Mouse (Mus musculus) heart, adult 2 months (tissue): ENCODE measurements at regions not wholly inside any gene's neighbourhood (a gene's known extent, or its start where the extent isn't known, plus 50 kb on each side); places are given as distances from the start of the nearest gene placed in this dataset.
"Not testable (repeated sequence)": the region's sequence is repeated elsewhere in the genome, so short reads cannot be mapped to it uniquely, and the experiment has no call there.

Source experiments
- DNase-seq, 2 experiments: peaks; one replicate each; pipeline ENCODE4 v3.0.0; 2021
- H3K27ac ChIP-seq: fragments of 200-600 bp; 2 replicates; pipeline ENCODE4 v1.8.1; 2022
- H3K27me3 ChIP-seq: fragments of 200-500 bp; 2 replicates; pipeline ENCODE4 v1.6.1; 2012; ENCODE audit warnings: mild to moderate bottlenecking, low read length, inconsistent platforms, mixed read lengths; ENCODE audit not compliant: control insufficient read depth, insufficient read depth
- H3K36me3 ChIP-seq: fragments of 200-500 bp; 2 replicates; pipeline ENCODE4 v1.6.1; 2012; ENCODE audit warnings: low read length, inconsistent platforms; ENCODE audit not compliant: control insufficient read depth, insufficient read depth
- H3K4me1 ChIP-seq: fragments of 200-500 bp; 2 replicates; pipeline ENCODE4 v1.6.1; 2011; ENCODE audit warnings: low read length; ENCODE audit not compliant: control insufficient read depth, insufficient read depth
- H3K4me3 ChIP-seq: fragments of 200-600 bp; 2 replicates; pipeline ENCODE4 v1.8.1; 2022
- H3K79me2 ChIP-seq: fragments of 200-500 bp; replicated peaks from 2 replicates; pipeline ENCODE4 v1.6.1; 2012; ENCODE audit warnings: mild to moderate bottlenecking, inconsistent platforms, low read length, moderate library complexity, mixed read lengths; ENCODE audit not compliant: control insufficient read depth, insufficient read depth
- H3K9ac ChIP-seq: fragments of 200-500 bp; 2 replicates; pipeline ENCODE4 v1.6.1; 2012; ENCODE audit warnings: low read depth, mild to moderate bottlenecking, control low read depth, inconsistent platforms, low read length, mixed read lengths
- CTCF ChIP-seq: fragments of 200-600 bp; IDR thresholded peaks from 2 replicates; pipeline ENCODE4 v1.8.1; 2022; ENCODE audit warnings: antibody characterized with exemption, mild to moderate bottlenecking, moderate library complexity
- EP300 ChIP-seq: fragments of 200-500 bp; IDR thresholded peaks from 2 replicates; pipeline ENCODE4 v1.6.1; 2011; ENCODE audit warnings: low read depth, low read length, control low read depth; ENCODE audit not compliant: insufficient read depth
- POLR2A ChIP-seq: fragments of 200-500 bp; IDR thresholded peaks from 2 replicates; pipeline ENCODE4 v1.6.1; 2011; ENCODE audit warnings: mild to moderate bottlenecking, low read depth, low read length, control low read depth; ENCODE audit not compliant: insufficient read depth
- WGBS: fragments of 180-500 bp; shearing (Covaris S2); methylation state at CpG from one replicate; pipeline ENCODE4 v1.1.7; 2018; 5-methylcytosine and 5-hydroxymethylcytosine counted together
- intact Hi-C: fragments of 180-260 bp; cut with DNase I; formaldehyde crosslinking; loops from one replicate; pipeline ENCODE4 v1.15.1; 2025

GRCm38 (mm10) chr7:29639591-29639990 lies 87.2 kb downstream of the Catsperg2 start:
- H3K36me3 ChIP-seq, H3K9ac ChIP-seq, H3K79me2 ChIP-seq, H3K27me3 ChIP-seq, DNase-seq, H3K4me3 ChIP-seq, intact Hi-C loops, H3K27ac ChIP-seq, H3K4me1 ChIP-seq: not testable (repeated sequence)
- 84% methylated on average over 5 of the region's 5 CpGs for WGBS

GRCm38 (mm10) chr7:29602356-29602755 lies 83.9 kb upstream of the Sipa1l3 start:
- intact Hi-C loops: no loop called here

GRCm38 (mm10) chr7:29601337-29601736 lies 82.9 kb upstream of the Sipa1l3 start:
- Histone ChIP-seq H3K36me3 (no peaks in the 10 kb centered on the region), H3K79me2 (no peaks in the 10 kb centered on the region), H3K27me3 (no peaks in the 10 kb centered on the region), H3K27ac (no peak overlapping the region), H3K9ac (no peak overlapping the region), H3K4me1 (no peaks in the 10 kb centered on the region), H3K4me3 (no peak overlapping the region)
- intact Hi-C loops: no loop called here
- TF ChIP-seq POLR2A (no peak), CTCF (no peak), EP300 (no peak)
- 67% methylated on average over 6 of the region's 6 CpGs for whole genome bisulfite sequencing
- DNase-seq: no peak

More at GRCm38 (mm10) chr7:29602356-29602755, 83.9 kb upstream of the Sipa1l3 start:
- Histone ChIP-seq H3K36me3 (no peaks in the 10 kb centered on the region), H3K27ac (no peak overlapping the region), H3K4me3 (no peak overlapping the region), H3K9ac (no peak overlapping the region), H3K79me2 (no peaks in the 10 kb centered on the region), H3K4me1 (no peaks in the 10 kb centered on the region), H3K27me3 (no peaks in the 10 kb centered on the region)
- DNase-seq: no peak
- 31% methylated on average over 1 of the region's 1 CpGs for WGBS
- TF ChIP-seq EP300 (no peak), CTCF (no peak), POLR2A (no peak)

- H3K9ac ChIP-seq, H3K27me3 ChIP-seq, H3K4me1 ChIP-seq, intact Hi-C loops, H3K36me3 ChIP-seq, H3K27ac ChIP-seq, H3K4me3 ChIP-seq, H3K79me2 ChIP-seq: not testable (repeated sequence)
- WGBS: 31% methylated on average over 7 of the region's 7 CpGs
- DNase-seq: peak; percentile 22 to 54
- peak; percentile 76 for TF ChIP-seq CTCF
Observed at GRCm38 (mm10) chr7:29597291-29597690, 78.8 kb upstream of the Sipa1l3 start.

GRCm38 (mm10) chr7:29578128-29578527 lies 59.7 kb upstream of the Sipa1l3 start:
- no peaks in the 10 kb centered on the region for H3K79me2 ChIP-seq
- H3K4me1 ChIP-seq: no peaks in the 10 kb centered on the region
- no peaks in the 10 kb centered on the region for H3K27me3 ChIP-seq
- WGBS: 27% methylated on average over 5 of the region's 5 CpGs
- H3K27ac ChIP-seq: no peak overlapping the region
- no peak overlapping the region for H3K9ac ChIP-seq
- TF ChIP-seq CTCF (no peak), POLR2A (no peak), EP300 (no peak)
- H3K4me3 ChIP-seq: no peak overlapping the region
- no peak for DNase-seq
- intact Hi-C loops: no loop called here
- no peaks in the 10 kb centered on the region for H3K36me3 ChIP-seq

GRCm38 (mm10) chr7:29575606-29576005 lies 57.2 kb upstream of the Sipa1l3 start:
- Histone ChIP-seq H3K27ac (no peak overlapping the region), H3K4me3 (no peak overlapping the region), H3K4me1 (no peaks in the 10 kb centered on the region), H3K79me2 (no peaks in the 10 kb centered on the region), H3K36me3 (no peaks in the 10 kb centered on the region), H3K27me3 (no peaks in the 10 kb centered on the region), H3K9ac (no peak overlapping the region)
- TF ChIP-seq CTCF (no peak), EP300 (no peak), POLR2A (no peak)
- no peak for DNase-seq
- WGBS: 29% methylated on average over 1 of the region's 1 CpGs
- intact Hi-C loops: no loop called here
